Mouse (Mus musculus): ENCODE measurements at regions not wholly inside any gene's neighbourhood (a gene's known extent, or its start where the extent isn't known, plus 50 kb on each side); places are given as distances from the start of the nearest gene placed in this dataset.

GRCm38 (mm10) chr16:30793378-30793753 lies 193.8 kb downstream of the Fam43a start:
- TF ChIP-seq CTCF (IDR thresholded peaks at IDR 0.05; ENCODE audit: low read depth) = no peak
- TF ChIP-seq EP300 (optimal IDR thresholded peaks at IDR 0.05) = no peak

Data from stomach, postnatal 0 days (tissue).